In the genomic region with DNA sequence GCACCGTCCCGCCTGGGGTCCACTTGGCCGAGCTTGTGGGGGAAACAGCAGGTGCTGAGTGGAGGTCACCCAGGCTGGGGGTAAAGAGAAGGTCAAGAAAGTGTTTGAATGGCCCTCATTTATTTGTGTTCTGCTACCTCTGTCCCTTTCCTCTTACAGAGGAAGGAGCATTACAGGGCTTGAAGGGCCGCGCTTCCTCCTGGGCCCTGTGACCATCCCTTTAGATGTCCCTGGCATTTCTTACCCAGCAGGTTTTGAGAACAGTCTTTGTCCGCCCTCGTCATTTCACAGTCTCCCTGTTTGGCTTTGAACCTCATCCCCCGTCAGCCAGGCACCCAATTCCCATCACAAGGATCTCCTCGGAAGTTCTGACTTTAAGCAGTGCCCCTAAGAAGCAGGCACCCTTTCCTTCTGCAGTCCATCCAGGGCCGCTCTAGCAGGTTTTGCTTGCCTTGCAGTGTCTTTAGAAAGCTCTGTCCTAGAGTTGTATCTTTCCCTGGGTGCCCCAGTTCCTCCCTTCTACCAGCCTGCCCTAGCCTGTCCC, we compare ENCODE assay signal across 8 mouse cellular contexts. TPM values are rescaled to one million over a fixed set of nuclear protein-coding genes. Genes with fewer than 3 reads are reported as not detected.
DNase-seq lines count a peak whose midpoint lies in the region; ATAC-seq and TF ChIP-seq lines count a peak whose summit lies in the region.

No protein-coding gene starts in this region.

- no peaks in the 10 kb centered on the region for H3K27me3 ChIP-seq in heart, adult 2 months (ENCODE audit: control insufficient read depth, insufficient read depth, low read length)
- H3K27me3 ChIP-seq in forebrain, embryonic 12.5 days: peaks cover 11% of the 10 kb centered on the region; the same call in 1 of the 2 replicates
- H3K27me3 ChIP-seq in liver, embryonic 11.5 days (replicated peaks; ENCODE audit: control insufficient read depth, insufficient read depth, low read length): no peaks in the 10 kb centered on the region

- DNase-seq in heart, adult 2 months: no peak
- no peak for DNase-seq in heart, postnatal 10 days
- peak; percentile 9 for DNase-seq in A20 (ENCODE audit: low read depth, low spot score)
- DNase-seq in liver, embryonic 11.5 days (ENCODE audit: low spot score): peak; percentile 38
- no peak for DNase-seq in right cerebral cortex, adult 2 months (ENCODE audit: low spot score in 2 of 2)
- no peak for DNase-seq in layer of hippocampus, adult 9-11 months

- H3K4me1 ChIP-seq in heart, adult 2 months (ENCODE audit: control insufficient read depth, insufficient read depth, low read length): peaks cover 20% of the 10 kb centered on the region
- H3K4me1 ChIP-seq in forebrain, embryonic 12.5 days: peaks cover 24% of the 10 kb centered on the region
- peaks cover 38% of the 10 kb centered on the region for H3K4me1 ChIP-seq in liver, embryonic 11.5 days (replicated peaks; ENCODE audit: control insufficient read depth, insufficient read depth, low read length)

- peak overlapping the region; percentile 92 for H3K27ac ChIP-seq in heart, adult 2 months
- H3K27ac ChIP-seq in forebrain, embryonic 12.5 days: no peak overlapping the region
- H3K27ac ChIP-seq in liver, embryonic 11.5 days (ENCODE audit: low read depth, low read length): 0 out of 2 replicates have a peak overlapping the region, but pooled peaks have one; percentile 4

- no peaks in the 10 kb centered on the region for H3K9me3 ChIP-seq in forebrain, embryonic 12.5 days
- H3K9me3 ChIP-seq in liver, embryonic 11.5 days (ENCODE audit: control insufficient read depth, low read length): no peaks in the 10 kb centered on the region

- no peaks in the 10 kb centered on the region for H3K79me2 ChIP-seq in heart, adult 2 months (replicated peaks; ENCODE audit: control insufficient read depth, insufficient read depth, low read length)

- no peak; the same call in 1 of the 2 replicates for ATAC-seq in forebrain, embryonic 12.5 days (ENCODE audit: low FRiP score)
- ATAC-seq in liver, embryonic 11.5 days (replicated peaks; ENCODE audit: low FRiP score): no peak
- ATAC-seq in granulocyte monocyte progenitor cell, adult 5-6 weeks (replicated peaks; ENCODE audit: poor library complexity, severe bottlenecking): no peak

- TF ChIP-seq EP300 in heart, adult 2 months (IDR thresholded peaks at IDR 0.05; ENCODE audit: insufficient read depth, low read depth, low read length): no peak

- H3K9ac ChIP-seq in heart, adult 2 months (ENCODE audit: low read depth, low read length): peak overlapping the region; percentile 96
- peak overlapping the region; percentile 94 for H3K9ac ChIP-seq in forebrain, embryonic 12.5 days
- peak overlapping the region; percentile 90 for H3K9ac ChIP-seq in liver, embryonic 11.5 days (ENCODE audit: low read depth, low read length)

- TF ChIP-seq POLR2A in heart, adult 2 months (IDR thresholded peaks at IDR 0.05; ENCODE audit: insufficient read depth, low read depth, low read length): no peak

- peak overlapping the region; percentile 92 for H3K4me2 ChIP-seq in forebrain, embryonic 12.5 days
- peak overlapping the region; percentile 91 for H3K4me2 ChIP-seq in liver, embryonic 11.5 days

- H3K36me3 ChIP-seq in heart, adult 2 months (ENCODE audit: control insufficient read depth, insufficient read depth, low read length): peaks cover 4% of the 10 kb centered on the region; the same call in 1 of the 2 replicates
- no peaks in the 10 kb centered on the region for H3K36me3 ChIP-seq in forebrain, embryonic 12.5 days (replicated peaks)
- H3K36me3 ChIP-seq in liver, embryonic 11.5 days (ENCODE audit: control insufficient read depth, insufficient read depth, low read length): no peaks in the 10 kb centered on the region

- intact Hi-C loops in heart, adult 2 months (cut with DNase I): loop anchor here (5.0 kb wide), 1 partner anchor 45 kb away; no protein-coding TSS in a partner anchor
- intact Hi-C loops in heart, postnatal 10 days (cut with DNase I): loop anchor here (5.0 kb wide), 1 partner anchor 70 kb away; no protein-coding TSS in a partner anchor

- 21% methylated on average over 10 of the region's 10 CpGs for WGBS in heart, adult 2 months
- WGBS in forebrain, embryonic 12.5 days: 6% methylated on average over 10 of the region's 10 CpGs
- WGBS in liver, embryonic 11.5 days: 22% methylated on average over 10 of the region's 10 CpGs

- TF ChIP-seq CTCF in heart, adult 2 months (IDR thresholded peaks at IDR 0.05): no peak

- H3K4me3 ChIP-seq in heart, adult 2 months: peak overlapping the region; percentile 85
- peak overlapping the region; percentile 91 for H3K4me3 ChIP-seq in forebrain, embryonic 12.5 days (replicated peaks)
- H3K4me3 ChIP-seq in liver, embryonic 11.5 days (ENCODE audit: low read depth, low read length): peak overlapping the region; percentile 87

RNA-seq across cellular contexts. Expression of gene Smox, which starts 1.4 kb away (rescaled TPM):
- 10 to 100 TPM; 23.0 to 28.1 TPM for total RNA-seq in heart, adult 2 months (2021)
- 34.8 and 39.8 TPM in 2 replicates for polyA plus RNA-seq in heart, adult 2 months (2012; rRNA removed)
- total RNA-seq in heart, postnatal 10 days (2021): 10 to 100 TPM; 29.7 to 35.2 TPM
- polyA plus RNA-seq in forebrain, embryonic 12.5 days (2016; fragmentation: Nextera tagmentation; extraction: Ambion mirVana): 46.2 and 49.5 TPM in 2 replicates
- 36.3 and 44.9 TPM in 2 replicates for polyA plus RNA-seq in liver, embryonic 11.5 days (2014; fragmentation: Nextera tagmentation; extraction: Ambion mirVana)
- 6.7 and 15.1 TPM in 2 replicates for total RNA-seq in granulocyte monocyte progenitor cell, adult 5-6 weeks (2014; fragmentation: Nextera tagmentation)
- total RNA-seq in granulocyte monocyte progenitor cell, adult 5-6 weeks (2017): 5.6 and 9.9 TPM in 2 replicates

Comparison
In these comparisons a context has a peak if more than half of its experiments do, and no peak if none do; other contexts are left out.
1. DNase-seq: peak in A20 (single experiment) and liver, embryonic 11.5 days (single experiment); none in heart, adult 2 months (0 of 2), heart, postnatal 10 days (0 of 2), right cerebral cortex, adult 2 months (0 of 2) and layer of hippocampus, adult 9-11 months (single experiment).
2. Peak in every context shown above with its lines, with median percentiles within 50 percentile points of each other: H3K4me3 ChIP-seq and H3K9ac ChIP-seq.